Mouse (Mus musculus) telencephalon, adult 2 months (tissue): ENCODE results near the gene Agap1.

Source experiments
- DNase-seq: peaks from one replicate; pipeline ENCODE4 v3.0.0-alpha.2; 2011; ENCODE audit warnings: low read depth, low spot score

Gene Agap1

GRCm38 (mm10) chr1:89544094-89544493 is 89.5 kb downstream of the Agap1 start:
- DNase-seq = no peak

- no peak for DNase-seq
Observed at GRCm38 (mm10) chr1:89545099-89545498, 90.5 kb downstream of the Agap1 start.

DNA sequence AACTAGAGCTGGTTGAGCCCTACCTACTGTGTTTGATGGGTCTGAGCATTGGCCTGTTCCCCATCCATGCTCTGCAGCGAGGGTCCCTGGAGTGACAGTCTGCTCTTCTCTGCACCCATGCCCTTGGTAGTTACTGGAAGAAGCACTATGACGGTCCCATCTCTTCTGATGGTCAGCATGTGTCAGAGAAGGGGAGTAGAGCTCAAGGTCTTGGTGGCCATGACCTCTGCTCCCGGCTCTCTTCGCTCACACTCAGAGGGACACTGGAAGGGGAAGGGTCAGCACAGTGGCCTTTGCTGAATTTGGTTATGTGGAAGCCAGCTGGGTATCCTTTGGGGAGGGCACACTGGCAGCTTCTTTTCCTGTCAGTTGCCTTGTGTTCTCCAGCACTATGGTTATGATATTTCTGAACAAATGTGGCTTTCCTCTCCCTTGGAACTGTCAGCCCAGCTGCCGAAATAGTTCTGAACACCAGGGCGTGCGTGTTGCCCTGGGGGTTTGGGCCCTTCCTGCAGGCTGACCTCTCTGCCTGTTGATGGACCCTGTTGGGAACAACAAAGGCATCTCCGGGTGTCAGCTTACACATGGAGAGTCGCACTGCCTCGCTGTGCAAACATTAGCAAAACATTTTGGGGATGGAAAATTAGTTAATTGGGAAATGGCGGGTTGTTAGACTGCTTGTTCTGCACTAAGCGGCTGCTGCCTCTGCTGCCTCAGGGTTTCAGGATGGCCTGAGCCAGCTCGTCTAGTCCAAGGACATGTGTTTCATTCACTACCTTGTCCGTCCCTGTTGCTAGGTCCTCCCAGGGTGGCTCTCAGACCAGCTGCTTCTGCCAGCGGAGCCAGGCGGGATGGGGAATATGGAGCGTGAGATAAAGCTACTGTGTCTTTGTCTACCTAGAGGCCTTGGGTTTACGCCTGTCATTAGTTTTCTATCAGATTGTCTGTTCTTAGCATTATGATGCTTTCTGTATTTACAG is 93.2 kb downstream of the Agap1 start:
- DNase-seq = no peak

DNA sequence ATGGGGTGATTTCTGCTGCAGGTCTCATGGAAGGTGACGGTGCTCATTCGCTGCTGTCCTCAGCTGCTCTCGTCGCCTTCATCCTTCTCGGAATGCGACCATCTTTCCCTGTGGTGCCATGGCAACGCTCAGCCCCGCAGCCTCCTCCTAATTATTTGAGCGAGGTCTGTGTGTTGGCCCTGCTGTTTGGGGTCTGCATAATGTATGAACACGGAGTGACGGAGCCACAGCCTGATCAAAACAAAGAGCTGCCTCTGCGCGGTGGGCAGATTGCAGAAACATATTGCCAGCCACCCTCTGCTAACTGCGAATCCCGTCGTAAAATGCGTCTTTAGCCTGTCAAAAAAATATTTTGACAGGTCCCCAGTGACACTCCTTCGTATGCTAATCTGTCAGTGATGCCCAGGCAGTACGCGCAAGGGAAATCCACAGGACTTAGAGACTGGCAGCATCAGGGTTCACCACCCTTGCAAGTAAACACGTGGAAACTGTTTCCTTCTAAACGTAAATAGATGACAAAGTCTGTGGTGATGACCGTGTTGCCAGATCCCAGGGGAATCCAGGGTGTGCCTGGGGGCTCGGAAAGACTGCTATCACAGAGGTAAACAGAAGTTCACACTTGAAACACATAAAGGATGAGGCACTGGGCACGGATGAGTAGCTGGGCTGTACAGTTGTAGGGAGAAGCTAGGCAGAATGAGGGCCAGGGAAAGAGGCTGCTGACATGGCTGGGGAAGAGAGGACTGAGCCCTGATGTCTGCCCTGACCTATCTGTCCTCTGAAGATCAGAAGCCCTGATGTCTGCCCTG is 95.7 kb downstream of the Agap1 start:
- no peak for DNase-seq

- DNase-seq = no peak
Observed at GRCm38 (mm10) chr1:89552470-89552869, 97.9 kb downstream of the Agap1 start.

- DNase-seq = no peak
Observed at GRCm38 (mm10) chr1:89553791-89554190, 99.2 kb downstream of the Agap1 start.

GRCm38 (mm10) chr1:89554969-89555856 is 100.6 kb downstream of the Agap1 start:
- DNase-seq = no peak

DNA sequence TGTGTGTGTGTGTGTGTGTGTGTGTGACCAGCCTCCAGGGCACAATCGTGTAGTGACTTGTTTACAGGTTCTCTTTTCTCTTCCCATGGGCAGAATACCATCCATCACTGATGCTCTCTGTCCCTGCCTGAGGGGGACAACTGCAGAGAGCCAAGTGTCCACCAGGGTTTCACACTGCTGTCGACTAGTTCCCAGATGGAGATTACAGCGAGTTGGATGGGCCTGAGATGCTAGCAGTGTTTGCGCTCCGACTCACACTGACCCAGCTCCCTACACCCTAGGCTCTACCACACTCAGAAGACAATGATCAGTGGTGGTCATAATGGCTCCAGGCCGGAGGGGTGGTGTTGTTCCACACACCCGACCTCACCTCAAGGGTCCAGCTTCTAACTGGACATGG is 101.4 kb downstream of the Agap1 start:
- no peak for DNase-seq

DNA sequence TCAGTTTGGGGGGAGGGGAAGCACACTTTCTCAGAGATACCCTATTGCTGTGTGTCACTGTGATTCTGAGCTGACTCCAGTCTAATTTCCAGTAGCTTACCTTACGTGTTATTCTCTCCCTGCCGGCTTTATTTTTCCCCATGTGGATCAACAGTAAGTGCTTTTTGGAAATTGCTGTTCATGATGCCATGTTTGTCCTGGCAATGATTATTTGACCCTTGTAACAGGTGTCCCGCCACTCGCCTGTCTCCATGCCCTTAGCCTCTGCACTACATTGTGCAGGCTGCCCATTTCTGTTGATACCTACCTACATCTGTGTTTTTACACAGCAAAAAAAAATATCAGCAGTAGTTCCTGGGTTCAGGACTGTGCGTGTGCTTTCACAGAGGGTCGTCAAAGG is 102.8 kb downstream of the Agap1 start:
- DNase-seq = no peak

- DNase-seq = no peak
Observed at GRCm38 (mm10) chr1:89558080-89558479, 103.5 kb downstream of the Agap1 start.

DNA sequence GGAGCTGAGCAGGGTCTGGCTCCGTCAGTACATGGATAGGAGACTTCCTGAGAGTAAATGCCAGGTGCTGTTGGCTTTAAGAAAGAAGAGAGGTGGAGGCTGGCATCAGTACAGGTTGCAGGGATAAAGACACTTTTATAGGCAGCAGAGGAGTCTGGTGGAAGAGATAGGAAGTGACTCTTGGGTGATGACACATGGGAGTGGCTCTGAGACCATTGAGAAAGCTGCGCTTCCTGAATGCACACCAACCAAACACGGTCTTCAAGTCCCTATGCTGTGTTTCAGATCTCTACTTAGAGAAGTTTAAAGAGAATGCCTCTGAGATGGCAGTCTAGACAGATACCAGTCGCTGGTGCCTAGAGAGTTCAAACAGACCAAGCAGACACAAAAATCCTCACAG is 108.8 kb downstream of the Agap1 start:
- no peak for DNase-seq

- DNase-seq = no peak
Observed at GRCm38 (mm10) chr1:89566578-89567488, 112.2 kb downstream of the Agap1 start.

GRCm38 (mm10) chr1:89568546-89569405 is 114.2 kb downstream of the Agap1 start:
- DNase-seq = no peak

GRCm38 (mm10) chr1:89570522-89571299 is 116.1 kb downstream of the Agap1 start:
- DNase-seq = no peak

- DNase-seq = no peak
Observed at GRCm38 (mm10) chr1:89573486-89573885, 118.9 kb downstream of the Agap1 start.

DNA sequence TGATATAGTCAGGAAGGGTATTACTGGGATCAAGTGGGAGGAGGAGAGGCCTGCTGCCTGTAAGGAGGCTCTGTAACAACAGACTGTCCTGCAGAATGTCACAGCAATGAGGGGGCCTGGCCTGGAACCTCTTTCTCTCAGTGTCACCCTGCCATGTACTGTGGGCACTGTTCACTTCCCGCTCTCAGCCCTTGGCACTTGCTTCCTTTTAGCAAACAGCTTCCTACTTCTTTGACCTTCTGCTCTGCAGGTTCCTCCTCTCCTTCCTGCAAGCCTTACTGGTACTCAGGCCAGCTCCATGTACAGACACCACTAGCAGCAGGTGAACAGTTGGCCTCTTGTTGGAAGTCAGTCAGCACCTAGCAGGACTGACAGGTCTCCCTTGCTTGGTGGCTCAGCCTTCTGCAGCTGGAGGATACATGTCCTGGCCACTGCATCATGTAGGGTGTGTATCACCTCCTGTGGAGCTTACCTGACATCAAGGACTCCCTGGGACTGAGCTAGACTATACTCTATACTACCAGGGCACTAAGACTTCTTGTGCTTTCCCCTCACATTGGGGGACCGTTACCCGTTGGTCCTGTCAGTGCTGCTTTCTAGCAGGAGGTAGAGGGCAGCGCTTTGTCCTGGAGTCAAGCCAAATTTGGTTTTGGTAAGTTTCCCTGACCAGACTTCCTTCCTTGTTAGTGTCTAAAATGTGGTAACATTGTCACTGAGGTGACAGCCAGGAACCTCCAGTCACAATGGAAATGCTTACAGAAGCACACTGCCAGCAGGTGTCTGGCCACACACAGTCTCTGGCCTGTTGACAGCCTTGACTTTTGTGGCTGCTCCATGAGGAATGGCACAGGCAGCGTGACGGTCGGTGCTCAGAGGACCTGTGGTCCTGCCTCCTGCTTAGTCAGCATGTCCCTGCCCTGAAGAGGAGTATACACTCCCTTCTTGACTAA is 120.6 kb downstream of the Agap1 start:
- DNase-seq = no peak

DNA sequence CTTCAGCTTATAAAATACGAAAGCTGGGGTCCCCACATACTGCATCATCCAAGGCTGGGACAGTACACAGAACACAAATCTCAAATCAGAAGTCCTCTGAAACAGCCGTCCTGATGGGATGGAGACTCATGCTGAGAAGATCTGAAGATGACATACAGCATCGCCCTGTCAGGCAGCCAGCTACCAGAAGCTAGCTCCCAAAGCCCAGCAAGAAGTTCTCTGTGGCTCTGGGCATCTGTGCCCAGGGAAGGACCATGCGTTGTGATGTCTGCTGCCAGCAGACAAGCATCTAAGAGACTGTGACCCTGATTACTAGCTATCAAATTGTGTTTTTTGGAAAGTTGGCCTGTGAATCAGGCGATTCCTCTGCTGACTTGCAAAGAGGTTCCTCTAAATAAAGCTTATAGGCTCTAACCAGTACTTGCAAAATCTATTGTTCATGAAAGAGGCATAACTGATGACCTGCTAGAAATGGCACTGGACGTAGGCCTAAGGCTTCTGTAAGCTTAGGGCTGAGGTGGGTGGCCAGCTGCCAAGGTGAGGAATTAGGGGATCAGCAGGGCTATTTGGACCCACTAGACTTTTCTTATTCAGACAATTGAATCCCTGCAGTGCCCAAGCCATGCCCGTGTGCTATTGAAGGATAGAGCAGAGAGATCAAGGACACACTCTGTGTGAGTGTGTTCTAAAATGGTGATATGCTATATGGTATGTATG is 121.7 kb downstream of the Agap1 start:
- DNase-seq = no peak
